Mouse (Mus musculus) E14TG2a.4 (cell line): Measurements from ENCODE around the gene Dmrtb1.

ENCODE experiments used
- H3K27me3 ChIP-seq: 2 replicates; pipeline ENCODE4 v1.6.1; 2014; ENCODE audit warnings: low read length, control low read depth; ENCODE audit not compliant: insufficient read depth
- H3K36me3 ChIP-seq: 2 replicates; pipeline ENCODE4 v1.6.1; 2014; ENCODE audit warnings: low read length, control low read depth; ENCODE audit not compliant: insufficient read depth
- H3K4me1 ChIP-seq: replicated peaks from 2 replicates; pipeline ENCODE4 v1.6.1; 2014; ENCODE audit warnings: low read depth, low read length, control low read depth
- H3K4me3 ChIP-seq: replicated peaks from 2 replicates; pipeline ENCODE4 v1.5.1; 2014; ENCODE audit warnings: mild to moderate bottlenecking, low read length
- H3K9me3 ChIP-seq: 2 replicates; pipeline ENCODE4 v1.6.1; 2014; ENCODE audit warnings: low read length, control low read depth
- CTCF ChIP-seq: conservative IDR thresholded peaks from 2 replicates; pipeline ENCODE4 v1.5.1; 2014; ENCODE audit warnings: low read length
- NANOG ChIP-seq: IDR thresholded peaks from 2 replicates; pipeline ENCODE4 v1.6.1; 2014; ENCODE audit warnings: borderline replicate concordance, low read length, mixed read lengths
- POU5F1 ChIP-seq: IDR thresholded peaks from 2 replicates; pipeline ENCODE4 v1.6.1; 2014; ENCODE audit warnings: low read length, borderline replicate concordance

The Dmrtb1 gene

DNA sequence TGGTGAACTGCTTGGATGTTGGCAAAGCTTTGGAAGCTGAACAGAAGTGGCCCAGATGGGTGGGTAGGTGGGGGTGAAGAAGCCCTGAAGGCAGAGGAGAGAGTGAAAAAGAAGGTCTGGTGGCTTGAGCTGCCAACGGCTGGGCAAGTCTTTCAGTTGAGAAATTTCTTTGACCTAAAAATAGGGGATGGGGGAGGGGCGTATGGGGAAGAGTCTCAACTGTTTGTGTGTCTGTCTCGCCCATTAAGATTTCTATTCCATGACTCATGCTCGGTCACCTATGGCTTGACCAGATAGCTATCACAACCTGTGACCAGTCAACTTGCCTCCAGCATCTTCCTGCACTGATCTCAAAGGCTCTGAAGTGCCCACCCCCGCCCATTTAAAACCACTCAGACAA is 35.1 kb upstream of the Dmrtb1 start:
- Histone ChIP-seq H3K36me3 (no peaks in the 10 kb centered on the region), H3K4me1 (no peaks in the 10 kb centered on the region), H3K9me3 (no peaks in the 10 kb centered on the region), H3K4me3 (no peak overlapping the region), H3K27me3 (0 out of 2 replicates have a peak, but pooled peaks cover 5% of the 10 kb centered on the region)
- TF ChIP-seq CTCF (no peak), NANOG (no peak), POU5F1 (no peak)

DNA sequence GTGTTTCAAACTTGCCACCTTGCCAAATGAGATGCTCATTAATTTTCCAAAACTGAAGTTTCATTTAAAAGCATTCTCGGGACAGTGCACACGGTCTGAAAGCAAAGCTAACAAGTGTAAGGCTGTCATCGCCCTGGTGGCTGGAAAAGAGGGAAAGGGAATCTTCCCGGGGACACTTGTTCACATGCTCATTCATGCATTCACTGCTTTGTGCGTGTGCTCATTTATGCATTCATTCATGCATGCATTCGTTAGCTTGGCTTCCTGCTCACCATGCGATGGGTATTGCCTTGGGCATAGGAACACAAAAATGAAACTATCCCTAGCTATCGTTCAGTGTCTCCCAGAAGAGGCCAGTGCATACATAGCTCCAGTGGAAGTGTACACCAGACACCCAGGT is 34.7 kb upstream of the Dmrtb1 start:
- Histone ChIP-seq H3K4me3 (no peak overlapping the region), H3K36me3 (no peaks in the 10 kb centered on the region), H3K4me1 (no peaks in the 10 kb centered on the region), H3K27me3 (0 out of 2 replicates have a peak, but pooled peaks cover 5% of the 10 kb centered on the region), H3K9me3 (no peaks in the 10 kb centered on the region)
- TF ChIP-seq NANOG = no peak
- no peak for TF ChIP-seq CTCF
- no peak for TF ChIP-seq POU5F1

GRCm38 (mm10) chr4:107717718-107718313 is 33.8 kb upstream of the Dmrtb1 start:
- no peaks in the 10 kb centered on the region for H3K4me1 ChIP-seq
- no peaks in the 10 kb centered on the region for H3K9me3 ChIP-seq
- no peak for TF ChIP-seq NANOG
- TF ChIP-seq CTCF = no peak
- TF ChIP-seq POU5F1 = no peak
- no peaks in the 10 kb centered on the region for H3K36me3 ChIP-seq
- H3K4me3 ChIP-seq = no peak overlapping the region
- 0 out of 2 replicates have a peak, but pooled peaks cover 2% of the 10 kb centered on the region for H3K27me3 ChIP-seq

DNA sequence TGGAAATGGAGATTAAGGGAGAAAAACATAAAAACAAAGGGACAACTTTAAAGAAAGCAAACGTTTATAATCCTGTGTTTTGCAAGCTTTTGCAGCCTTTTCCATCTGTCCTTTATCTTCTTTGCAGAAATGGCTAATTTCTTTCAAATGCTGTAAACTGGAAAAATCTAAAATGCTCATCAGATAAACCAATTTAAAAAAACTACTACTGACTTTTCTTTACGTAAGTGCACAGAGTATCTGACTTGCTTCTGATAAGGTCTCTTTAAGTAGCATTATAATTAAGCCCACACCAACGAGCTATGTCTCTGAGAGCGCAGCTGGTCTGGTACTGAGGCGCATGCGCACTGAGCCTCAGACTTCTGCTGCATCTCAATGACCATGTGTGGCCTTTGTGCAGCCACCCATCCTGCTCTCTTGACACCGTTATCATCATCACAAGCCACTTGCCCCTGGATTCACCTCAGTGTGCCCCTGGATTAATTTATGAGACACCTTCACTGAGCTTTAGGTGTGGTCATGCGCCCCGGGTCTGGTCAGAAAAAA is 32.8 kb upstream of the Dmrtb1 start:
- Histone ChIP-seq H3K27me3 (no peaks in the 10 kb centered on the region), H3K36me3 (no peaks in the 10 kb centered on the region), H3K9me3 (no peaks in the 10 kb centered on the region), H3K4me1 (no peaks in the 10 kb centered on the region), H3K4me3 (no peak overlapping the region)
- no peak for TF ChIP-seq NANOG
- no peak for TF ChIP-seq CTCF

- H3K27me3 ChIP-seq = peaks cover 14% of the 10 kb centered on the region
- no peaks in the 10 kb centered on the region for H3K9me3 ChIP-seq
- TF ChIP-seq CTCF (no peak), POU5F1 (no peak), NANOG (no peak)
- no peak overlapping the region for H3K4me3 ChIP-seq
- H3K4me1 ChIP-seq = no peaks in the 10 kb centered on the region
- no peaks in the 10 kb centered on the region for H3K36me3 ChIP-seq
Measured at GRCm38 (mm10) chr4:107706884-107707283, 22.9 kb upstream of the Dmrtb1 start.

- no peak overlapping the region for H3K4me3 ChIP-seq
- H3K9me3 ChIP-seq = no peaks in the 10 kb centered on the region
- no peaks in the 10 kb centered on the region for H3K4me1 ChIP-seq
- H3K27me3 ChIP-seq = peaks cover 14% of the 10 kb centered on the region
- TF ChIP-seq POU5F1 = no peak
- no peak for TF ChIP-seq NANOG
- peak; percentile 73 for TF ChIP-seq CTCF
- H3K36me3 ChIP-seq = no peaks in the 10 kb centered on the region
Measured at GRCm38 (mm10) chr4:107704185-107704584, 20.2 kb upstream of the Dmrtb1 start.

DNA sequence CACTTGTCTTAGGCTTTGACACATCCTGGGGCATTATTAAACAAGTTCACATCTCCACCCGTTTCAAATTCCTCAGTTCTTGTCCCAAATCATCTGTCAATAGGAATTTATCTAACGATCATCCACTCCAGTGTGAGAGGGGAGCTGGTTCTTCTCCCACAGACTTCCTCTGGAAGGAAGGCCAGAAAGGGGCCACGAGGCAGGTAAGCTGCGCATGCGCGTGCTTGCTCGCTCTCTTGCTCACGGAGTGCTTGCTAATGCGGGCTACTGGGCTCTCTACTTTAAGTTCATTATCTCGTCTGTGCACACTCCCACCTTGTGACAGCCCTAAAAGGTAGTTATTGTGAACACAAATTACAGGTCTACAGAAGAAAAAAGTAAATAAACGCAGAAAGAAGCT is 17.6 kb upstream of the Dmrtb1 start:
- Histone ChIP-seq H3K4me3 (no peak overlapping the region), H3K9me3 (no peaks in the 10 kb centered on the region), H3K27me3 (0 out of 2 replicates have a peak, but pooled peaks cover 4% of the 10 kb centered on the region), H3K36me3 (no peaks in the 10 kb centered on the region), H3K4me1 (no peaks in the 10 kb centered on the region)
- TF ChIP-seq NANOG = no peak
- TF ChIP-seq CTCF = no peak
- no peak for TF ChIP-seq POU5F1

GRCm38 (mm10) chr4:107701116-107701515 is 17.1 kb upstream of the Dmrtb1 start:
- no peak for TF ChIP-seq NANOG
- TF ChIP-seq POU5F1 = no peak
- peak; percentile 72 for TF ChIP-seq CTCF
- H3K27me3 ChIP-seq = 0 out of 2 replicates have a peak, but pooled peaks cover 4% of the 10 kb centered on the region
- H3K4me3 ChIP-seq = no peak overlapping the region
- no peaks in the 10 kb centered on the region for H3K36me3 ChIP-seq
- H3K9me3 ChIP-seq = no peaks in the 10 kb centered on the region
- H3K4me1 ChIP-seq = no peaks in the 10 kb centered on the region

- H3K36me3 ChIP-seq = no peaks in the 10 kb centered on the region
- no peaks in the 10 kb centered on the region for H3K4me1 ChIP-seq
- TF ChIP-seq NANOG (no peak), POU5F1 (no peak), CTCF (no peak)
- H3K4me3 ChIP-seq = no peak overlapping the region
- no peaks in the 10 kb centered on the region for H3K9me3 ChIP-seq
- H3K27me3 ChIP-seq = 0 out of 2 replicates have a peak, but pooled peaks cover 7% of the 10 kb centered on the region
Measured at GRCm38 (mm10) chr4:107699271-107699670, 15.2 kb upstream of the Dmrtb1 start.
